Mouse (Mus musculus) erythroblast, embryonic 14.5 days (primary cell): ENCODE data around the gene Zfp771.

Source experiments
- GATA1 ChIP-seq: IDR thresholded peaks from 2 replicates; pipeline ENCODE4 v1.6.1; 2012; ENCODE audit warnings: low read length, inconsistent platforms, mixed read lengths
- TAL1 ChIP-seq: IDR thresholded peaks from 3 replicates; pipeline ENCODE4 v1.6.1; 2012; ENCODE audit warnings: low read length, inconsistent platforms, mixed read lengths

DNA sequence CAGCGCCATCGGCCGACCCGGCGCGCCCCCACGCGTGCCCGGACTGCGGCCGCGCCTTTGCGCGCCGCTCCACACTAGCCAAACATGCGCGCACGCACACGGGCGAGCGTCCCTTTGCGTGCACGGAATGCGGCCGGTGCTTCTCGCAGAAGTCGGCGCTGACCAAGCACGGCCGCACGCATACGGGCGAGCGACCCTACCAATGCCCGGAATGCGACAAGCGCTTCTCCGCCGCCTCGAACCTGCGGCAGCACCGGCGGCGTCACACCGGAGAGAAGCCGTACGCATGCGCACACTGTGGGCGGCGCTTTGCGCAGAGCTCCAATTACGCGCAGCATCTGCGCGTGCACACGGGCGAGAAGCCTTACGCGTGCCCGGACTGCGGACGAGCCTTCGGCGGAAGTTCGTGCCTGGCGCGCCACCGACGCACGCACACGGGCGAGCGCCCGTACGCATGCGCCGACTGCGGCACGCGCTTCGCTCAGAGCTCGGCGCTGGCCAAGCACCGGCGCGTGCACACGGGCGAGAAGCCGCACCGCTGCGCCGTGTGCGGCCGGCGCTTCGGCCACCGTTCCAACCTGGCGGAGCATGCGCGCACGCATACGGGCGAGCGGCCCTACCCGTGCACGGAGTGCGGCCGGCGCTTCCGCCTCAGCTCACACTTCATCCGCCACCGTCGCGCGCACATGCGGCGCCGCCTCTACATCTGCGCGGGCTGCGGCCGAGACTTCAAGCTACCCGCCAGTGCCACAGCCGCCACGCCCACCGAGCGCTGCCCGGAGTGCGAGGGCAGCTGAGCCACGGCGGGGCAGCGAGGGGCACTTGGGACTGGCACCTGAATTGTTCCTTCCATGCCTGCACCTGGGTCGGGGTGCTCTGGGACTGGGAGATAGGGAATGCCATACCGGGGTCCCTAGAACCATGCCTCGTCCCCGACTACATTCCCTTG is 10.0 kb downstream of the Zfp771 start:
- TF ChIP-seq TAL1: no peak
- TF ChIP-seq GATA1: no peak
